Mouse (Mus musculus): Measurements from ENCODE around the gene Brox. TPM values are rescaled to one million over a fixed set of nuclear protein-coding genes. Genes with fewer than 3 reads are reported as not detected.

Brox gene
- polyA plus RNA-seq, 1 experiment from 2014 or later, result 17.4 TPM

- Histone ChIP-seq H3K9ac (no peak overlapping the region), H3K4me3 (replicated peaks) (no peak overlapping the region), H3K27ac (no peak overlapping the region), H3K9me3 (replicated peaks) (no peaks in the 10 kb centered on the region), H3K27me3 (no peaks in the 10 kb centered on the region), H3K4me2 (no peak overlapping the region), H3K4me1 (replicated peaks) (peaks cover 12% of the 10 kb centered on the region), H3K36me3 (no peaks in the 10 kb centered on the region)
- 79% methylated on average over 11 of the region's 11 CpGs for WGBS (ENCODE audit: insufficient replicate concordance)
- no peak for ATAC-seq (ENCODE audit: low read depth)
- DNase-seq, result no peak
These were observed 63.3 kb downstream of the Brox start for GRCm38 (mm10) chr1:183233679-183234174.

- H3K9ac ChIP-seq, result no peak overlapping the region
- 64% methylated on average over 7 of the region's 7 CpGs for WGBS (ENCODE audit: insufficient replicate concordance)
- peak; percentile 80 for ATAC-seq (ENCODE audit: low read depth)
These were observed 63.9 kb downstream of the Brox start for GRCm38 (mm10) chr1:183232985-183233678.

GRCm38 (mm10) chr1:183227469-183227868 is 69.6 kb downstream of the Brox start:
- H3K9ac ChIP-seq, result no peak overlapping the region
- no peaks in the 10 kb centered on the region for H3K36me3 ChIP-seq
- H3K4me2 ChIP-seq, result no peak overlapping the region
- no peak overlapping the region for H3K4me3 ChIP-seq (replicated peaks)
- H3K4me1 ChIP-seq (replicated peaks), result peaks cover 17% of the 10 kb centered on the region; the same call in 1 of the 2 replicates
- no peaks in the 10 kb centered on the region for H3K27me3 ChIP-seq
- DNase-seq, result no peak
- WGBS (ENCODE audit: insufficient replicate concordance), result 37% methylated on average over 7 of the region's 7 CpGs
- no peak overlapping the region for H3K27ac ChIP-seq
- no peaks in the 10 kb centered on the region for H3K9me3 ChIP-seq (replicated peaks)
- ATAC-seq (ENCODE audit: low read depth), result peak; percentile 55

More at GRCm38 (mm10) chr1:183232985-183233678, 63.9 kb downstream of the Brox start:
- Histone ChIP-seq H3K27ac (no peak overlapping the region), H3K27me3 (no peaks in the 10 kb centered on the region), H3K4me1 (replicated peaks) (peaks cover 16% of the 10 kb centered on the region), H3K36me3 (no peaks in the 10 kb centered on the region), H3K4me3 (replicated peaks) (no peak overlapping the region), H3K4me2 (no peak overlapping the region), H3K9me3 (replicated peaks) (no peaks in the 10 kb centered on the region)
- no peak for DNase-seq

Other genes with a start within 250 kb of the Brox start
- 2.4 and 3.0 TPM in 2 replicates for gene Disp1, start 75.7 kb downstream of the Brox start, polyA plus RNA-seq (2015; fragmentation: Nextera tagmentation; extraction: Ambion mirVana)
- gene Aida, start 679 bp downstream of the Brox start, polyA plus RNA-seq (2015; fragmentation: Nextera tagmentation; extraction: Ambion mirVana), result 21.3 and 24.5 TPM in 2 replicates
- gene Mia3, start 72.3 kb upstream of the Brox start, polyA plus RNA-seq (2015; fragmentation: Nextera tagmentation; extraction: Ambion mirVana), result 29.8 and 37.0 TPM in 2 replicates
- 6.2 and 7.6 TPM in 2 replicates for gene Taf1a, start 91.7 kb upstream of the Brox start, polyA plus RNA-seq (2015; fragmentation: Nextera tagmentation; extraction: Ambion mirVana)
- not detected in 2 replicates for gene Hhipl2, start 120.9 kb upstream of the Brox start, polyA plus RNA-seq (2015; fragmentation: Nextera tagmentation; extraction: Ambion mirVana)

Measured in liver, embryonic 13.5 days (tissue).